Mouse (Mus musculus) large intestine, adult 2 months (tissue): Measurements from ENCODE around the gene Dbn1. TPM values are rescaled to one million over a fixed set of nuclear protein-coding genes. Genes with fewer than 3 reads are reported as not detected.

Source experiments
- DNase-seq: peaks from one replicate; pipeline ENCODE4 v3.0.0-alpha.2; 2012; ENCODE audit warnings: low read depth, low spot score
- WGBS: fragments of 180-500 bp; shearing (Covaris S2); methylation state at CpG from one replicate; pipeline ENCODE4 v1.1.7; 2018; 5-methylcytosine and 5-hydroxymethylcytosine counted together
- polyA plus RNA-seq: library from polyadenylated mRNA; depleted of rRNA; stranded (reverse); fragments of >200 nt; gene quantifications from 2 replicates; pipeline ENCODE4 v1.2.3, GENCODE M21; 2012; rRNA removed

Dbn1 gene
- polyA plus RNA-seq, 1 experiment = 8.2 TPM

- DNase-seq = no peak
- 33% methylated on average over 12 of the region's 12 CpGs for WGBS
Measured at GRCm38 (mm10) chr13:55429226-55429888, 58.6 kb downstream of the Dbn1 start.

GRCm38 (mm10) chr13:55426613-55427012, 61.3 kb downstream of the Dbn1 start, which contains the start of gene F12:
TSS of gene F12 (minus strand) at chr13:55426793.
- DNase-seq = no peak
- WGBS = 94% methylated on average over 10 of the region's 10 CpGs

Other genes with a start within 250 kb of the Dbn1 start
- gene Prelid1, start 167.6 kb downstream of the Dbn1 start, polyA plus RNA-seq = 778 and 779 TPM in 2 replicates
- gene Rab24, start 166.2 kb downstream of the Dbn1 start, polyA plus RNA-seq = 85.0 and 92.2 TPM in 2 replicates
- 10.0 and 11.4 TPM in 2 replicates for gene Mxd3, start 158.3 kb downstream of the Dbn1 start, polyA plus RNA-seq
- 125 and 147 TPM in 2 replicates for gene Lman2, start 125.3 kb downstream of the Dbn1 start, polyA plus RNA-seq
- gene Rgs14, start 118.4 kb downstream of the Dbn1 start, polyA plus RNA-seq = 8.9 and 10.6 TPM in 2 replicates
- gene Slc34a1, start 89.9 kb downstream of the Dbn1 start, polyA plus RNA-seq = 1.0 and 1.4 TPM in 2 replicates
- gene Pfn3, start 72.9 kb downstream of the Dbn1 start, polyA plus RNA-seq = not detected in 2 replicates
- 0.06 and 0.60 TPM in 2 replicates for gene F12, start 61.3 kb downstream of the Dbn1 start, polyA plus RNA-seq
- 56.4 and 63.8 TPM in 2 replicates for gene Grk6, start 43.0 kb downstream of the Dbn1 start, polyA plus RNA-seq
- gene Prr7, start 23.8 kb downstream of the Dbn1 start, polyA plus RNA-seq = 2.2 and 2.5 TPM in 2 replicates
- gene Pdlim7, start 25.6 kb upstream of the Dbn1 start, polyA plus RNA-seq = 72.4 and 77.3 TPM in 2 replicates
- 20.3 and 20.9 TPM in 2 replicates for gene Dok3, start 41.2 kb upstream of the Dbn1 start, polyA plus RNA-seq
- gene Ddx41, start 48.5 kb upstream of the Dbn1 start, polyA plus RNA-seq = 48.3 and 53.7 TPM in 2 replicates
- gene Fam193b, start 83.0 kb upstream of the Dbn1 start, polyA plus RNA-seq = 59.6 and 62.7 TPM in 2 replicates
- gene Tmed9, start 85.6 kb upstream of the Dbn1 start, polyA plus RNA-seq = 86.6 and 105 TPM in 2 replicates
- gene B4galt7, start 111.8 kb upstream of the Dbn1 start, polyA plus RNA-seq = 19.0 and 21.8 TPM in 2 replicates
- gene Caml, start 134.9 kb upstream of the Dbn1 start, polyA plus RNA-seq = 17.6 TPM in 2 replicates
- gene Ddx46, start 146.9 kb upstream of the Dbn1 start, polyA plus RNA-seq = 8.4 and 13.6 TPM in 2 replicates
- 12.1 and 18.5 TPM in 2 replicates for gene B230219D22Rik, start 205.0 kb upstream of the Dbn1 start, polyA plus RNA-seq
- gene Txndc15, start 226.5 kb upstream of the Dbn1 start, polyA plus RNA-seq = 23.9 and 28.5 TPM in 2 replicates
- 28.3 and 41.6 TPM in 2 replicates for gene Pcbd2, start 239.3 kb upstream of the Dbn1 start, polyA plus RNA-seq